Mouse (Mus musculus) mouse embryonic stem cell (cell line): ENCODE results near the gene Ccdc88a.

Experiments used
- in situ Hi-C, 2 experiments: fragments of 300-500 bp; cut with MboI; formaldehyde crosslinking; loops; 1 replicate in 1 of 2; 3 replicates in 1 of 2; pipeline ENCODE4 v1.14.3; 2019 to 2020; ENCODE audit warnings: low sequenced_read_pairs in 2 of 2, low pct_unique_long_range_greater_than_20kb in 1 of 2, mixed read lengths in 1 of 2; ENCODE audit not compliant: unreplicated experiment in 1 of 2

Ccdc88a gene

GRCm38 (mm10) chr11:29545150-29545752 lies 171.8 kb downstream of the Ccdc88a start:
- in situ Hi-C loops, result loop anchor here (5.0 to 10.0 kb wide), 2 partner anchors 147 to 150 kb away; partner anchors contain the start of gene Rtn4 (in 2 of the 2)

- in situ Hi-C loops, result loop anchor here (5.0 to 10.0 kb wide), 2 partner anchors 146 to 149 kb away; partner anchors contain the start of gene Rtn4 (in 2 of the 2)
Observed at GRCm38 (mm10) chr11:29546297-29546696, 172.8 kb downstream of the Ccdc88a start.

- in situ Hi-C loops, result loop anchor here (5.0 to 10.0 kb wide), 2 partner anchors 146 to 148 kb away; partner anchors contain the start of gene Rtn4 (in 2 of the 2)
Observed at GRCm38 (mm10) chr11:29546762-29547161, 173.3 kb downstream of the Ccdc88a start.

GRCm38 (mm10) chr11:29547249-29547751 lies 173.8 kb downstream of the Ccdc88a start:
- in situ Hi-C loops, result loop anchor here (5.0 to 10.0 kb wide), 2 partner anchors 145 to 148 kb away; partner anchors contain the start of gene Rtn4 (in 2 of the 2)

GRCm38 (mm10) chr11:29547752-29548503 lies 174.5 kb downstream of the Ccdc88a start, which contains the start of the genes Clhc1 and Rps27a:
Gene Clhc1 (plus strand): TSS chr11:29547950.
Gene Rps27a (minus strand): TSS chr11:29548109.
- in situ Hi-C loops, result loop anchor here (5.0 to 10.0 kb wide), 2 partner anchors 144 to 147 kb away; partner anchors contain the start of gene Rtn4 (in 2 of the 2)

DNA sequence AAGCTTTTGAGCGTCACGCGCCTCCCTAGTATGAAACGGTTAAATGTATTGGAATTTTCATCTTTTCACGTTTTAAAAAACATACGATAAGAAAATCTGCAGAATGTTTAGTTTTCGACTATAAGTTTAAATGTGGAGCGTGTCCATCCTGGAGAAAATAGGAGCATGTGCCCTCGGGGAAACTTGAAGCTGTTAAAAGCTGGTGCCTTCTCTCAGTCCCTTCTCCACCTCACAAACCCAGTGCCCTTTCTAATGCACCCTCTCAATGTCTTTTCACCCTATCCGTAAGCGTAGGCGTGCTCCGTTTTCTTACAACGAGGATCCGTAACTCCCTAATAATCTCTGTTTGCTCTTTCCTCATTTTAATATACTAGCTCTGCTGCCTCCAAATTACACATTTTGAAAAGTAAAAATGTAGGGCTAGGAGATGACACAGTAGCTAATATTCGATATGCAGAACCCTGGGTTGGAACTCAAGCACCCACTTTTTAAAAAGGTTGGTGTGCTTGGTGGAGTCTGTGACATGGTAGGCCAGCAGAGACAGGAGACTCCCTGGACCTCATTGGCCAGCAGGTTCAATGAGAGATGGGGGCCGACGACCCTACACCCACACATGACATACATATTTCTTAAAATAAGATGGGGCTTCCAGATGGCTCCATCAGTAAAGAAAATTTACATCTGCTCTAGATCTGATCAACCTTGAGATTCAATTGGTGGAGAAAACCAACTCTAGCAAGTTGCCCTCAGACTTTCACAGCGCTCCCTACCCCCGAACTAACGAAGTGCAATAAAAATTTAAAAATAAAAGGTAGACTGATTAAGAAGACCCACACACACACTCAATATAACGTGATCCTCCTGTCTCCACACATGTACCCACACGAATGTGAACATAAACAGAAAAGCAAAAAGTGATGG lies 175.3 kb downstream of the Ccdc88a start:
- in situ Hi-C loops, result loop anchor here (5.0 to 10.0 kb wide), 2 partner anchors 144 to 146 kb away; partner anchors contain the start of gene Rtn4 (in 2 of the 2)

DNA sequence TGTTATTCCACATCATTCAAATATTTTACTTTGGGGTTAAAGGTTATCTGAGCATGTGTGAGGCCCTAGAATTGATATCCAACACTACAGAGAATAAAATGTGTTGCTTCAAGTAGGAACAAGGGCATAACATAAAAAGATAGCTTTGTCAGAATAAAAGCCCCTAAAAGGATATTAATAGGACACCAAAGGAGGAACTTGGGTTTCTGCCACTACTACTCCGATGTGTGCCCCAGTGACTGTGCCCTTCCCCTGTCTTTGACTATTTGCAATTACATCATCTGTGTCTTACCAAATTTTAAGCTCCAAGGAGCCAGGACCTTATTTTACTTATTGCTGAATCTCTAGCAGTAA lies 175.9 kb downstream of the Ccdc88a start:
- in situ Hi-C loops, result loop anchor here (5.0 to 10.0 kb wide), 2 partner anchors 143 to 145 kb away; partner anchors contain the start of gene Rtn4 (in 2 of the 2)
